8 mouse cellular contexts compared by ENCODE assay signal in genomic region chr14:119665741-119666141, GRCm38 (mm10).
DNase-seq lines count a peak whose midpoint lies in the region; ATAC-seq lines count a peak whose summit lies in the region.

No protein-coding gene starts in this region.

- peak; percentile 24 for DNase-seq in lung, postnatal 10 days
- no peak for DNase-seq in lung, adult 18-20 months
- peak; percentile 37 to 40 for DNase-seq in cerebellum, postnatal 36 days
- peak; percentile 64 for DNase-seq in layer of hippocampus, adult 9-11 months
- peak; percentile 17 for DNase-seq in ovary, postnatal 36 days (ENCODE audit: low spot score)
- DNase-seq in gastrocnemius, postnatal 14 days: no peak
- no peak for DNase-seq in B cell, adult 2 months

- ATAC-seq in megakaryocyte-erythroid progenitor cell, adult 5-6 weeks (replicated peaks; ENCODE audit: low FRiP score, low TSS enrichment, poor library complexity, severe bottlenecking): no peak

- intact Hi-C loops in gastrocnemius, postnatal 14 days (cut with DNase I; ENCODE audit: low total_unique reads): no loop called here

Comparison
In these comparisons a context has a peak if more than half of its experiments do, and no peak if none do; other contexts are left out.
1. DNase-seq: peak in lung, postnatal 10 days (single experiment), cerebellum, postnatal 36 days (2 of 2), layer of hippocampus, adult 9-11 months (single experiment) and ovary, postnatal 36 days (single experiment); none in lung, adult 18-20 months (0 of 2), gastrocnemius, postnatal 14 days (single experiment) and B cell, adult 2 months (0 of 2).